20 mouse cellular contexts compared by ENCODE assay signal in genomic region chr14:59504831-59505230, GRCm38 (mm10).
DNase-seq lines count a peak whose midpoint lies in the region; ATAC-seq lines count a peak whose summit lies in the region.
"Had no signal": no experiment of that assay in that cellular context is flagged by ENCODE, and none has a peak within 500 bp of the region (broad histone marks: within the 10 kb centered on the region; RNA-seq: fewer than 3 reads in every experiment).

No protein-coding gene starts in this region.

- no peak overlapping the region for H3K4me3 ChIP-seq in hindbrain, embryonic 16.5 days (ENCODE audit: low read length)
- H3K4me3 ChIP-seq: embryonic facial prominence, embryonic 15.5 days; erythroblast, embryonic 14.5 days; forebrain, embryonic 10.5 days; heart, embryonic 13.5 days; hindbrain, embryonic 15.5 days had no signal

- no peaks in the 10 kb centered on the region for H3K9me3 ChIP-seq in hindbrain, embryonic 16.5 days (ENCODE audit: control insufficient read depth, low read length)
- H3K9me3 ChIP-seq: embryonic facial prominence, embryonic 15.5 days; forebrain, embryonic 10.5 days; heart, embryonic 13.5 days; hindbrain, embryonic 15.5 days had no signal

- no peaks in the 10 kb centered on the region for H3K4me1 ChIP-seq in hindbrain, embryonic 16.5 days (ENCODE audit: control insufficient read depth, insufficient read depth, low read depth, low read length)
- H3K4me1 ChIP-seq: embryonic facial prominence, embryonic 15.5 days; forebrain, embryonic 10.5 days; hindbrain, embryonic 15.5 days had no signal

- WGBS in hindbrain, embryonic 16.5 days, result 97% methylated on average over 8 of the region's 8 CpGs

- no peak overlapping the region for H3K27ac ChIP-seq in hindbrain, embryonic 16.5 days (ENCODE audit: low read depth, low read length)
- H3K27ac ChIP-seq: embryonic facial prominence, embryonic 15.5 days; forebrain, embryonic 10.5 days; heart, embryonic 13.5 days; hindbrain, embryonic 15.5 days had no signal

- no peak overlapping the region for H3K4me2 ChIP-seq in hindbrain, embryonic 16.5 days (ENCODE audit: low read length)
- H3K4me2 ChIP-seq: embryonic facial prominence, embryonic 15.5 days; heart, embryonic 13.5 days; hindbrain, embryonic 15.5 days had no signal

- no peaks in the 10 kb centered on the region for H3K27me3 ChIP-seq in splenic B cell, adult 2 months (ENCODE audit: control insufficient read depth, insufficient read depth, low read length, poor library complexity, severe bottlenecking)
- H3K27me3 ChIP-seq in hindbrain, embryonic 16.5 days (replicated peaks; ENCODE audit: control insufficient read depth, insufficient read depth, low read length), result no peaks in the 10 kb centered on the region
- H3K27me3 ChIP-seq: embryonic facial prominence, embryonic 15.5 days; heart, embryonic 13.5 days; hindbrain, embryonic 15.5 days had no signal

- H3K9ac ChIP-seq in hindbrain, embryonic 16.5 days (ENCODE audit: low read depth, low read length), result no peak overlapping the region
- H3K9ac ChIP-seq: embryonic facial prominence, embryonic 15.5 days; heart, embryonic 13.5 days; hindbrain, embryonic 15.5 days had no signal

- H3K36me3 ChIP-seq in splenic B cell, adult 2 months (ENCODE audit: control insufficient read depth, insufficient read depth, low read length, poor library complexity, severe bottlenecking), result peaks cover 8% of the 10 kb centered on the region
- H3K36me3 ChIP-seq in hindbrain, embryonic 16.5 days (ENCODE audit: control insufficient read depth, insufficient read depth, low read length), result no peaks in the 10 kb centered on the region
- H3K36me3 ChIP-seq: hindbrain, embryonic 15.5 days had no signal

- peak; percentile 55 for DNase-seq in heart, adult 11 months
- DNase-seq in heart, adult 9 months (ENCODE audit: low spot score in 2 of 2), result no peak
- DNase-seq in A20 (ENCODE audit: low read depth, low spot score), result peak; percentile 88
- peak; percentile 48 for DNase-seq in splenic B cell, adult 2 months (ENCODE audit: low read depth, low spot score)
- no peak for DNase-seq in gastrocnemius, postnatal 10 days
- DNase-seq: adrenal gland, adult 2 months; adrenal gland, postnatal 25 days; cerebellum, adult 18-20 months; cerebellum, postnatal 10 days; embryo, embryonic 11 days; heart, postnatal 36 days had no signal

- ATAC-seq in granulocyte monocyte progenitor cell, adult 5-6 weeks (replicated peaks; ENCODE audit: poor library complexity, severe bottlenecking), result peak; percentile 97
- no peak for ATAC-seq in hindbrain, embryonic 16.5 days
- ATAC-seq: forebrain, embryonic 14.5 days; inflammation-experienced regulatory T-cells, adult 6 months had no signal

Comparison
In these comparisons a context has a peak if more than half of its experiments do, and no peak if none do; other contexts are left out.
1. DNase-seq: peak in heart, adult 11 months (single experiment), A20 (single experiment) and splenic B cell, adult 2 months (single experiment); none in heart, adult 9 months (0 of 2) and gastrocnemius, postnatal 10 days (single experiment).